In the genomic region with DNA sequence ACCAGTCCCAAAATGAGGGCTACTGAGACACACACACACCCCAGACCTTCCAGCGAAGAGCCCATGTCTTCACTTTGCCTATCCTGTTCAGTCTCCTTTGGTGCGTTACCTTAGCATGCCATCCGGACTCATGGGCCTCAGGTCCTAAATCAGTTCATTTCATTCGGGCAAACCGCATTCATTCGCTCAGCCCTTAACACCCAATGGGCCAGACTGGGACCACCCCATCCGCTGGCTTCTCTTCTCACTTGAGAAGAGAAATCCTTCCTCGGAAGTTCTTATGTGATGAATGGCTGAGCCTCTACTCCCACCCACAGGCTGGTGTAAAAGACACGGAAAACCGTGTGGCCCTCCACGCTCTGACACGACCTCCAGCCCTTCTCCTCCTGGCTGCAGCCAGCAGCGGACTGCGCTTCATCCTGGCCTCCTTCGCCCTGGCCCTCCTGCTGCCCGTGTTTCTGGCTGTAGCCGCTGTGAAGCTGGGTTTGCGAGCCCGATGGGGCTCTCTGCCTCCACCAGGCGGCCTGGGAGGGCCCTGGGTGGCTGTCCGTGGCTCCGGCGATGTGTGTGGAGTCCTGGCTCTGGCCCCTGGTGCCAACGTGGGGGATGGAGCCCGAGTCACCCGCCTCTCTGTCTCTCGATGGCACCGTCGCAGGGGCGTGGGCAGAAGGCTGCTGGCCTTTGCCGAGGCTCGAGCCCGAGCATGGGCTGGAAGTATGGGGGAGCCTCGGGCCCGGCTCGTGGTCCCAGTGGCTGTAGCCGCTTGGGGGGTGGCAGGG, we compare ENCODE assay signal across 8 mouse cellular contexts. TPM values are rescaled to one million over a fixed set of nuclear protein-coding genes. Genes with fewer than 3 reads are reported as not detected.
DNase-seq lines count a peak whose midpoint lies in the region; ATAC-seq and TF ChIP-seq lines count a peak whose summit lies in the region.

No protein-coding gene starts in this region.

- TF ChIP-seq POLR2A in thymus, adult 2 months (IDR thresholded peaks at IDR 0.05; ENCODE audit: control insufficient read depth, extremely low read depth, insufficient read depth, low read length, poor library complexity) = no peak

- H3K9ac ChIP-seq in kidney, embryonic 14.5 days (ENCODE audit: low read depth, low read length) = peak overlapping the region; percentile 50
- no peak overlapping the region for H3K9ac ChIP-seq in liver, embryonic 15.5 days
- H3K9ac ChIP-seq in neural tube, embryonic 14.5 days (replicated peaks; ENCODE audit: low read depth, low read length) = peak overlapping the region; percentile 57

- H3K27me3 ChIP-seq in embryonic facial prominence, embryonic 10.5 days (replicated peaks; ENCODE audit: low read depth, poor library complexity, severe bottlenecking) = no peaks in the 10 kb centered on the region
- H3K27me3 ChIP-seq in heart, embryonic 10.5 days (ENCODE audit: insufficient read depth, poor library complexity, severe bottlenecking) = peaks cover 7% of the 10 kb centered on the region; the same call in 1 of the 2 replicates
- no peaks in the 10 kb centered on the region for H3K27me3 ChIP-seq in kidney, embryonic 14.5 days (ENCODE audit: control insufficient read depth, insufficient read depth, low read length)
- H3K27me3 ChIP-seq in liver, embryonic 15.5 days = peaks cover 61% of the 10 kb centered on the region
- no peaks in the 10 kb centered on the region for H3K27me3 ChIP-seq in neural tube, embryonic 14.5 days (ENCODE audit: control insufficient read depth, insufficient read depth, low read length)
- H3K27me3 ChIP-seq in thymus, adult 2 months (ENCODE audit: control insufficient read depth, insufficient read depth, low read length) = peaks cover 11% of the 10 kb centered on the region

- peak overlapping the region; percentile 56 for H3K4me3 ChIP-seq in embryonic facial prominence, embryonic 10.5 days
- peak overlapping the region; percentile 59 for H3K4me3 ChIP-seq in heart, embryonic 10.5 days
- H3K4me3 ChIP-seq in kidney, embryonic 14.5 days (ENCODE audit: low read length) = peak overlapping the region; percentile 26
- H3K4me3 ChIP-seq in liver, embryonic 15.5 days (replicated peaks) = no peak overlapping the region
- H3K4me3 ChIP-seq in neural tube, embryonic 14.5 days (ENCODE audit: low read depth, low read length) = peak overlapping the region; percentile 25
- H3K4me3 ChIP-seq in thymus, adult 2 months (ENCODE audit: control insufficient read depth, insufficient read depth, low read length) = no peak overlapping the region

- no peak for TF ChIP-seq CTCF in thymus, adult 2 months (IDR thresholded peaks at IDR 0.05; ENCODE audit: borderline replicate concordance, control insufficient read depth, extremely low read depth, insufficient read depth, low read length, poor library complexity)

- WGBS in embryonic facial prominence, embryonic 10.5 days = 4% methylated on average over 37 of the region's 37 CpGs
- 4% methylated on average over 37 of the region's 37 CpGs for WGBS in heart, embryonic 10.5 days
- 4% methylated on average over 37 of the region's 37 CpGs for WGBS in kidney, embryonic 14.5 days
- 8% methylated on average over 37 of the region's 37 CpGs for WGBS in liver, embryonic 15.5 days (ENCODE audit: insufficient replicate concordance)
- 2% methylated on average over 37 of the region's 37 CpGs for WGBS in neural tube, embryonic 14.5 days
- 10% methylated on average over 37 of the region's 37 CpGs for WGBS in thymus, adult 2 months

- peak overlapping the region; percentile 51 for H3K4me2 ChIP-seq in kidney, embryonic 14.5 days (replicated peaks; ENCODE audit: low read depth, low read length)
- H3K4me2 ChIP-seq in liver, embryonic 15.5 days = peak overlapping the region; percentile 29; the same call in 1 of the 2 replicates
- H3K4me2 ChIP-seq in neural tube, embryonic 14.5 days (ENCODE audit: low read depth, low read length) = peak overlapping the region; percentile 60

- ATAC-seq in kidney, embryonic 14.5 days (ENCODE audit: low FRiP score, low TSS enrichment) = peak; percentile 0; the same call in 1 of the 2 replicates
- no peak for ATAC-seq in liver, embryonic 15.5 days (ENCODE audit: insufficient read depth)
- ATAC-seq in neural tube, embryonic 14.5 days (ENCODE audit: low read depth) = peak; percentile 16

- peak; percentile 51 to 60 for DNase-seq in B cell, adult 2 months
- DNase-seq in R1 (ENCODE audit: low read depth, low spot score) = peak; percentile 37
- peak; percentile 72 for DNase-seq in embryonic facial prominence, embryonic 10.5 days (ENCODE audit: low spot score)
- no peak for DNase-seq in heart, embryonic 10.5 days (ENCODE audit: low spot score)
- no peak for DNase-seq in thymus, adult 2 months

- peaks cover 27% of the 10 kb centered on the region for H3K36me3 ChIP-seq in embryonic facial prominence, embryonic 10.5 days (replicated peaks)
- peaks cover 24% of the 10 kb centered on the region for H3K36me3 ChIP-seq in heart, embryonic 10.5 days
- H3K36me3 ChIP-seq in kidney, embryonic 14.5 days (ENCODE audit: control insufficient read depth, insufficient read depth, low read length) = peaks cover 23% of the 10 kb centered on the region
- peaks cover 22% of the 10 kb centered on the region for H3K36me3 ChIP-seq in liver, embryonic 15.5 days (replicated peaks)
- peaks cover 20% of the 10 kb centered on the region for H3K36me3 ChIP-seq in neural tube, embryonic 14.5 days (ENCODE audit: control insufficient read depth, insufficient read depth, low read length)
- H3K36me3 ChIP-seq in thymus, adult 2 months (ENCODE audit: control insufficient read depth, insufficient read depth, low read length) = peaks cover 19% of the 10 kb centered on the region

- peaks cover 86% of the 10 kb centered on the region for H3K4me1 ChIP-seq in embryonic facial prominence, embryonic 10.5 days
- peaks cover 86% of the 10 kb centered on the region for H3K4me1 ChIP-seq in heart, embryonic 10.5 days
- H3K4me1 ChIP-seq in kidney, embryonic 14.5 days (ENCODE audit: control insufficient read depth, insufficient read depth, low read length) = peaks cover 52% of the 10 kb centered on the region
- peaks cover 29% of the 10 kb centered on the region for H3K4me1 ChIP-seq in liver, embryonic 15.5 days (replicated peaks)
- peaks cover 34% of the 10 kb centered on the region for H3K4me1 ChIP-seq in neural tube, embryonic 14.5 days (ENCODE audit: control insufficient read depth, insufficient read depth, low read length)
- H3K4me1 ChIP-seq in thymus, adult 2 months (replicated peaks; ENCODE audit: control insufficient read depth, insufficient read depth, low read length) = peaks cover 14% of the 10 kb centered on the region

- H3K9me3 ChIP-seq in embryonic facial prominence, embryonic 10.5 days = peaks cover 4% of the 10 kb centered on the region; the same call in 1 of the 2 replicates
- no peaks in the 10 kb centered on the region for H3K9me3 ChIP-seq in heart, embryonic 10.5 days
- no peaks in the 10 kb centered on the region for H3K9me3 ChIP-seq in kidney, embryonic 14.5 days (ENCODE audit: control insufficient read depth, low read length)
- no peaks in the 10 kb centered on the region for H3K9me3 ChIP-seq in liver, embryonic 15.5 days (replicated peaks)
- H3K9me3 ChIP-seq in neural tube, embryonic 14.5 days (ENCODE audit: control insufficient read depth, low read length) = no peaks in the 10 kb centered on the region

- H3K27ac ChIP-seq in embryonic facial prominence, embryonic 10.5 days (replicated peaks) = peak overlapping the region; percentile 92
- H3K27ac ChIP-seq in heart, embryonic 10.5 days = peak overlapping the region; percentile 83
- H3K27ac ChIP-seq in kidney, embryonic 14.5 days (ENCODE audit: low read depth, low read length) = peak overlapping the region; percentile 94
- no peak overlapping the region for H3K27ac ChIP-seq in liver, embryonic 15.5 days (replicated peaks)
- H3K27ac ChIP-seq in neural tube, embryonic 14.5 days (ENCODE audit: low read depth, low read length) = peak overlapping the region; percentile 98
- H3K27ac ChIP-seq in thymus, adult 2 months (ENCODE audit: control insufficient read depth, insufficient read depth, low read length) = no peak overlapping the region

RNA-seq across cellular contexts. Expression of gene Ssc5d, which starts 1.8 kb away (rescaled TPM):
- 1.4 and 1.7 TPM in 2 replicates for polyA plus RNA-seq in embryonic facial prominence, embryonic 10.5 days (2016; fragmentation: Nextera tagmentation; extraction: Ambion mirVana)
- polyA plus RNA-seq in heart, embryonic 10.5 days (2016; fragmentation: Nextera tagmentation; extraction: Ambion mirVana) = 1.2 and 1.6 TPM in 2 replicates
- polyA plus RNA-seq in kidney, embryonic 14.5 days (2014; fragmentation: Nextera tagmentation; extraction: Ambion mirVana) = 1.1 and 2.5 TPM in 2 replicates
- 0.15 TPM in 2 replicates for polyA plus RNA-seq in liver, embryonic 15.5 days (2015; fragmentation: Nextera tagmentation; extraction: Ambion mirVana)
- polyA plus RNA-seq in neural tube, embryonic 14.5 days (2014; fragmentation: Nextera tagmentation; extraction: Ambion mirVana) = 0.40 and 1.3 TPM in 2 replicates
- polyA plus RNA-seq in thymus, adult 2 months (2012; rRNA removed) = 1.0 and 1.1 TPM in 2 replicates

RNA-seq across cellular contexts. Expression of gene Nat14, which starts 1.9 kb away (rescaled TPM):
- 4.9 and 5.3 TPM in 2 replicates for polyA plus RNA-seq in embryonic facial prominence, embryonic 10.5 days (2016; fragmentation: Nextera tagmentation; extraction: Ambion mirVana)
- polyA plus RNA-seq in heart, embryonic 10.5 days (2016; fragmentation: Nextera tagmentation; extraction: Ambion mirVana) = 4.3 and 5.5 TPM in 2 replicates
- 3.1 and 3.6 TPM in 2 replicates for polyA plus RNA-seq in kidney, embryonic 14.5 days (2014; fragmentation: Nextera tagmentation; extraction: Ambion mirVana)
- polyA plus RNA-seq in liver, embryonic 15.5 days (2015; fragmentation: Nextera tagmentation; extraction: Ambion mirVana) = 0.23 and 0.45 TPM in 2 replicates
- polyA plus RNA-seq in neural tube, embryonic 14.5 days (2014; fragmentation: Nextera tagmentation; extraction: Ambion mirVana) = 24.4 and 27.9 TPM in 2 replicates
- polyA plus RNA-seq in thymus, adult 2 months (2012; rRNA removed) = 4.4 and 5.9 TPM in 2 replicates

RNA-seq across cellular contexts. Expression of gene Zfp628, which starts 8.8 kb away (rescaled TPM):
- 4.5 and 4.6 TPM in 2 replicates for polyA plus RNA-seq in embryonic facial prominence, embryonic 10.5 days (2016; fragmentation: Nextera tagmentation; extraction: Ambion mirVana)
- polyA plus RNA-seq in heart, embryonic 10.5 days (2016; fragmentation: Nextera tagmentation; extraction: Ambion mirVana) = 2.9 and 3.5 TPM in 2 replicates
- 4.5 and 5.2 TPM in 2 replicates for polyA plus RNA-seq in kidney, embryonic 14.5 days (2014; fragmentation: Nextera tagmentation; extraction: Ambion mirVana)
- 1.7 TPM in 2 replicates for polyA plus RNA-seq in liver, embryonic 15.5 days (2015; fragmentation: Nextera tagmentation; extraction: Ambion mirVana)
- 2.8 and 3.7 TPM in 2 replicates for polyA plus RNA-seq in neural tube, embryonic 14.5 days (2014; fragmentation: Nextera tagmentation; extraction: Ambion mirVana)
- 40.2 and 51.2 TPM in 2 replicates for polyA plus RNA-seq in thymus, adult 2 months (2012; rRNA removed)

RNA-seq across cellular contexts. Expression of gene Gm36210, which starts 17.5 kb away (rescaled TPM):
- polyA plus RNA-seq in embryonic facial prominence, embryonic 10.5 days (2016; fragmentation: Nextera tagmentation; extraction: Ambion mirVana) = 0.22 TPM in 1 of 2 replicates, not detected in the other
- 0.18 and 0.36 TPM in 2 replicates for polyA plus RNA-seq in heart, embryonic 10.5 days (2016; fragmentation: Nextera tagmentation; extraction: Ambion mirVana)
- polyA plus RNA-seq in kidney, embryonic 14.5 days (2014; fragmentation: Nextera tagmentation; extraction: Ambion mirVana) = 0.22 TPM in 1 of 2 replicates, not detected in the other
- not detected in 2 replicates for polyA plus RNA-seq in liver, embryonic 15.5 days (2015; fragmentation: Nextera tagmentation; extraction: Ambion mirVana)
- 0.37 and 0.41 TPM in 2 replicates for polyA plus RNA-seq in neural tube, embryonic 14.5 days (2014; fragmentation: Nextera tagmentation; extraction: Ambion mirVana)
- polyA plus RNA-seq in thymus, adult 2 months (2012; rRNA removed) = 0.15 and 0.17 TPM in 2 replicates

RNA-seq across cellular contexts. Expression of gene Sbk2, which starts 40.4 kb away (rescaled TPM):
- 0.09 TPM in 1 of 2 replicates, not detected in the other for polyA plus RNA-seq in embryonic facial prominence, embryonic 10.5 days (2016; fragmentation: Nextera tagmentation; extraction: Ambion mirVana)
- polyA plus RNA-seq in heart, embryonic 10.5 days (2016; fragmentation: Nextera tagmentation; extraction: Ambion mirVana) = 1.8 and 2.3 TPM in 2 replicates
- 0.43 TPM in 1 of 2 replicates, not detected in the other for polyA plus RNA-seq in kidney, embryonic 14.5 days (2014; fragmentation: Nextera tagmentation; extraction: Ambion mirVana)
- polyA plus RNA-seq in liver, embryonic 15.5 days (2015; fragmentation: Nextera tagmentation; extraction: Ambion mirVana) = 0.07 TPM in 1 of 2 replicates, not detected in the other
- polyA plus RNA-seq in neural tube, embryonic 14.5 days (2014; fragmentation: Nextera tagmentation; extraction: Ambion mirVana) = not detected in 2 replicates
- polyA plus RNA-seq in thymus, adult 2 months (2012; rRNA removed) = 1.5 and 5.4 TPM in 2 replicates

Comparison
In these comparisons a context has a peak if more than half of its experiments do, and no peak if none do; other contexts are left out.
1. DNase-seq: peak in B cell, adult 2 months (2 of 2), R1 (single experiment) and embryonic facial prominence, embryonic 10.5 days (single experiment); none in heart, embryonic 10.5 days (single experiment) and thymus, adult 2 months (single experiment).
2. H3K27ac ChIP-seq: peak in embryonic facial prominence, embryonic 10.5 days (single experiment), heart, embryonic 10.5 days (single experiment), kidney, embryonic 14.5 days (single experiment) and neural tube, embryonic 14.5 days (single experiment); none in liver, embryonic 15.5 days (single experiment) and thymus, adult 2 months (single experiment).
3. H3K4me3 ChIP-seq: peak in embryonic facial prominence, embryonic 10.5 days (single experiment), heart, embryonic 10.5 days (single experiment), kidney, embryonic 14.5 days (single experiment) and neural tube, embryonic 14.5 days (single experiment); none in liver, embryonic 15.5 days (single experiment) and thymus, adult 2 months (single experiment).
4. Peak in every context shown above with its lines, with median percentiles within 50 percentile points of each other: H3K4me2 ChIP-seq.